Mouse (Mus musculus): Measurements from ENCODE around the gene Zhx3. TPM values are rescaled to one million over a fixed set of nuclear protein-coding genes. Genes with fewer than 3 reads are reported as not detected.

Gene Zhx3
- polyA plus RNA-seq, 1 experiment from 2014 or later = 23.9 TPM

- Histone ChIP-seq H3K4me2 (ENCODE audit: low read length) (peak overlapping the region; percentile 66), H3K9ac (replicated peaks; ENCODE audit: low read depth, low read length) (no peak overlapping the region; the same call in 1 of the 2 replicates), H3K27me3 (replicated peaks; ENCODE audit: control insufficient read depth, insufficient read depth, low read length) (peaks cover 8% of the 10 kb centered on the region; the same call in 1 of the 2 replicates), H3K36me3 (ENCODE audit: control insufficient read depth, insufficient read depth) (no peaks in the 10 kb centered on the region), H3K9me3 (ENCODE audit: control insufficient read depth, low read length) (no peaks in the 10 kb centered on the region), H3K4me1 (replicated peaks; ENCODE audit: control insufficient read depth, insufficient read depth, low read length) (peaks cover 9% of the 10 kb centered on the region), H3K4me3 (replicated peaks; ENCODE audit: low read length) (peak overlapping the region; percentile 41), H3K27ac (ENCODE audit: low read length) (no peak overlapping the region)
- peak; percentile 90 for ATAC-seq
- WGBS = 5% methylated on average over 11 of the region's 11 CpGs
These were observed 14.5 kb upstream of the Zhx3 start for GRCm38 (mm10) chr2:160887284-160887683.

GRCm38 (mm10) chr2:160886221-160886620 is 13.4 kb upstream of the Zhx3 start:
- H3K27ac ChIP-seq (ENCODE audit: low read length) = no peak overlapping the region
- H3K4me3 ChIP-seq (replicated peaks; ENCODE audit: low read length) = no peak overlapping the region
- 72% methylated on average over 3 of the region's 3 CpGs for WGBS
- H3K36me3 ChIP-seq (ENCODE audit: control insufficient read depth, insufficient read depth) = no peaks in the 10 kb centered on the region
- no peak for ATAC-seq
- no peak overlapping the region for H3K9ac ChIP-seq (replicated peaks; ENCODE audit: low read depth, low read length)
- H3K9me3 ChIP-seq (ENCODE audit: control insufficient read depth, low read length) = no peaks in the 10 kb centered on the region
- peaks cover 8% of the 10 kb centered on the region; the same call in 1 of the 2 replicates for H3K27me3 ChIP-seq (replicated peaks; ENCODE audit: control insufficient read depth, insufficient read depth, low read length)
- H3K4me1 ChIP-seq (replicated peaks; ENCODE audit: control insufficient read depth, insufficient read depth, low read length) = peaks cover 9% of the 10 kb centered on the region
- H3K4me2 ChIP-seq (ENCODE audit: low read length) = no peak overlapping the region

- peaks cover 9% of the 10 kb centered on the region for H3K4me1 ChIP-seq (replicated peaks; ENCODE audit: control insufficient read depth, insufficient read depth, low read length)
- WGBS = 23% methylated on average over 2 of the region's 2 CpGs
- H3K4me3 ChIP-seq (replicated peaks; ENCODE audit: low read length) = no peak overlapping the region
- no peaks in the 10 kb centered on the region for H3K36me3 ChIP-seq (ENCODE audit: control insufficient read depth, insufficient read depth)
- no peak for ATAC-seq
- H3K9me3 ChIP-seq (ENCODE audit: control insufficient read depth, low read length) = no peaks in the 10 kb centered on the region
- no peak overlapping the region for H3K4me2 ChIP-seq (ENCODE audit: low read length)
- no peak overlapping the region for H3K9ac ChIP-seq (replicated peaks; ENCODE audit: low read depth, low read length)
- no peak overlapping the region for H3K27ac ChIP-seq (ENCODE audit: low read length)
- peaks cover 8% of the 10 kb centered on the region; the same call in 1 of the 2 replicates for H3K27me3 ChIP-seq (replicated peaks; ENCODE audit: control insufficient read depth, insufficient read depth, low read length)
These were observed 12.0 kb upstream of the Zhx3 start for GRCm38 (mm10) chr2:160884830-160885229.

- Histone ChIP-seq H3K4me3 (replicated peaks; ENCODE audit: low read length) (no peak overlapping the region), H3K36me3 (ENCODE audit: control insufficient read depth, insufficient read depth) (no peaks in the 10 kb centered on the region), H3K4me2 (ENCODE audit: low read length) (no peak overlapping the region), H3K4me1 (replicated peaks; ENCODE audit: control insufficient read depth, insufficient read depth, low read length) (peaks cover 9% of the 10 kb centered on the region), H3K27me3 (replicated peaks; ENCODE audit: control insufficient read depth, insufficient read depth, low read length) (peaks cover 8% of the 10 kb centered on the region; the same call in 1 of the 2 replicates), H3K9ac (replicated peaks; ENCODE audit: low read depth, low read length) (no peak overlapping the region), H3K27ac (ENCODE audit: low read length) (no peak overlapping the region), H3K9me3 (ENCODE audit: control insufficient read depth, low read length) (no peaks in the 10 kb centered on the region)
- ATAC-seq = no peak
- 77% methylated on average over 4 of the region's 4 CpGs for WGBS
These were observed 11.1 kb upstream of the Zhx3 start for GRCm38 (mm10) chr2:160883912-160884311.

- no peak for ATAC-seq
- no peak overlapping the region for H3K4me3 ChIP-seq (replicated peaks; ENCODE audit: low read length)
- no peaks in the 10 kb centered on the region for H3K27me3 ChIP-seq (replicated peaks; ENCODE audit: control insufficient read depth, insufficient read depth, low read length)
- WGBS = 68% methylated on average over 5 of the region's 5 CpGs
- H3K4me2 ChIP-seq (ENCODE audit: low read length) = no peak overlapping the region
- peaks cover 2% of the 10 kb centered on the region for H3K4me1 ChIP-seq (replicated peaks; ENCODE audit: control insufficient read depth, insufficient read depth, low read length)
- no peaks in the 10 kb centered on the region for H3K9me3 ChIP-seq (ENCODE audit: control insufficient read depth, low read length)
- H3K36me3 ChIP-seq (ENCODE audit: control insufficient read depth, insufficient read depth) = no peaks in the 10 kb centered on the region
- no peak overlapping the region for H3K27ac ChIP-seq (ENCODE audit: low read length)
- no peak overlapping the region for H3K9ac ChIP-seq (replicated peaks; ENCODE audit: low read depth, low read length)
These were observed 9.6 kb upstream of the Zhx3 start for GRCm38 (mm10) chr2:160882436-160882835.

- 49% methylated on average over 6 of the region's 6 CpGs for WGBS
- H3K27ac ChIP-seq (ENCODE audit: low read length) = no peak overlapping the region
These were observed 8.8 kb upstream of the Zhx3 start for GRCm38 (mm10) chr2:160881462-160882101.

GRCm38 (mm10) chr2:160880453-160881195 is 7.8 kb upstream of the Zhx3 start, which contains the start of gene Lpin3:
TSS of gene Lpin3 (plus strand) at chr2:160880670.
- 55% methylated on average over 13 of the region's 13 CpGs for WGBS
- Histone ChIP-seq H3K4me3 (replicated peaks; ENCODE audit: low read length) (no peak within 1 kb of the TSS), H3K36me3 (ENCODE audit: control insufficient read depth, insufficient read depth) (no peaks in the 10 kb centered on the region), H3K9me3 (ENCODE audit: control insufficient read depth, low read length) (no peaks in the 10 kb centered on the region), H3K27me3 (replicated peaks; ENCODE audit: control insufficient read depth, insufficient read depth, low read length) (no peaks in the 10 kb centered on the region), H3K27ac (ENCODE audit: low read length) (no peak within 1 kb of the TSS), H3K4me1 (replicated peaks; ENCODE audit: control insufficient read depth, insufficient read depth, low read length) (no peaks in the 10 kb centered on the region), H3K9ac (replicated peaks; ENCODE audit: low read depth, low read length) (no peak within 1 kb of the TSS), H3K4me2 (ENCODE audit: low read length) (no peak within 1 kb of the TSS)
- ATAC-seq = no peak

More at GRCm38 (mm10) chr2:160881462-160882101, 8.8 kb upstream of the Zhx3 start:
- Histone ChIP-seq H3K4me1 (replicated peaks; ENCODE audit: control insufficient read depth, insufficient read depth, low read length) (no peaks in the 10 kb centered on the region), H3K9ac (replicated peaks; ENCODE audit: low read depth, low read length) (no peak overlapping the region), H3K36me3 (ENCODE audit: control insufficient read depth, insufficient read depth) (no peaks in the 10 kb centered on the region), H3K4me2 (ENCODE audit: low read length) (no peak overlapping the region), H3K9me3 (ENCODE audit: control insufficient read depth, low read length) (no peaks in the 10 kb centered on the region), H3K4me3 (replicated peaks; ENCODE audit: low read length) (no peak overlapping the region), H3K27me3 (replicated peaks; ENCODE audit: control insufficient read depth, insufficient read depth, low read length) (no peaks in the 10 kb centered on the region)
- no peak for ATAC-seq

GRCm38 (mm10) chr2:160876115-160876514 is 3.3 kb upstream of the Zhx3 start:
- Histone ChIP-seq H3K36me3 (ENCODE audit: control insufficient read depth, insufficient read depth) (no peaks in the 10 kb centered on the region), H3K4me1 (replicated peaks; ENCODE audit: control insufficient read depth, insufficient read depth, low read length) (peaks cover 12% of the 10 kb centered on the region), H3K4me3 (replicated peaks; ENCODE audit: low read length) (no peak overlapping the region), H3K9me3 (ENCODE audit: control insufficient read depth, low read length) (no peaks in the 10 kb centered on the region), H3K27me3 (replicated peaks; ENCODE audit: control insufficient read depth, insufficient read depth, low read length) (no peaks in the 10 kb centered on the region), H3K4me2 (ENCODE audit: low read length) (no peak overlapping the region), H3K27ac (ENCODE audit: low read length) (no peak overlapping the region), H3K9ac (replicated peaks; ENCODE audit: low read depth, low read length) (no peak overlapping the region)
- ATAC-seq = no peak
- 87% methylated on average over 4 of the region's 4 CpGs for WGBS

- no peaks in the 10 kb centered on the region for H3K9me3 ChIP-seq (ENCODE audit: control insufficient read depth, low read length)
- peaks cover 13% of the 10 kb centered on the region for H3K4me1 ChIP-seq (replicated peaks; ENCODE audit: control insufficient read depth, insufficient read depth, low read length)
- no peak for ATAC-seq
- no peak overlapping the region for H3K9ac ChIP-seq (replicated peaks; ENCODE audit: low read depth, low read length)
- no peak overlapping the region for H3K4me3 ChIP-seq (replicated peaks; ENCODE audit: low read length)
- H3K27me3 ChIP-seq (replicated peaks; ENCODE audit: control insufficient read depth, insufficient read depth, low read length) = no peaks in the 10 kb centered on the region
- WGBS = 88% methylated on average over 5 of the region's 5 CpGs
- H3K36me3 ChIP-seq (ENCODE audit: control insufficient read depth, insufficient read depth) = no peaks in the 10 kb centered on the region
- no peak overlapping the region for H3K27ac ChIP-seq (ENCODE audit: low read length)
- no peak overlapping the region for H3K4me2 ChIP-seq (ENCODE audit: low read length)
These were observed 1.6 kb upstream of the Zhx3 start for GRCm38 (mm10) chr2:160874231-160874877.
